Mouse (Mus musculus) small intestine, adult 2 months (tissue): Measurements from ENCODE around the gene Krt77. TPM values are rescaled to one million over a fixed set of nuclear protein-coding genes. Genes with fewer than 3 reads are reported as not detected.

Source experiments
- H3K27ac ChIP-seq: fragments of 200-500 bp; 2 replicates; pipeline ENCODE4 v1.5.1; 2012; ENCODE audit warnings: low read depth, low read length, control low read depth, inconsistent platforms; ENCODE audit not compliant: insufficient read depth
- H3K27me3 ChIP-seq: fragments of 200-500 bp; 2 replicates; pipeline ENCODE4 v1.6.1; 2012; ENCODE audit warnings: mild to moderate bottlenecking, moderate library complexity, low read length, inconsistent platforms; ENCODE audit not compliant: control insufficient read depth, insufficient read depth
- H3K36me3 ChIP-seq: fragments of 200-500 bp; 2 replicates; pipeline ENCODE4 v1.6.1; 2012; ENCODE audit warnings: mild to moderate bottlenecking, low read length, control low read depth, inconsistent platforms; ENCODE audit not compliant: control insufficient read depth, insufficient read depth
- H3K4me1 ChIP-seq: fragments of 200-500 bp; 2 replicates; pipeline ENCODE4 v1.6.1; 2012; ENCODE audit warnings: low read length, inconsistent platforms, mixed read lengths; ENCODE audit not compliant: control insufficient read depth, insufficient read depth, insufficient read length
- H3K4me3 ChIP-seq: fragments of 200-500 bp; 2 replicates; pipeline ENCODE4 v1.5.1; 2012; ENCODE audit warnings: low read depth, mild to moderate bottlenecking, control low read depth, inconsistent platforms, low read length, moderate library complexity
- CTCF ChIP-seq: fragments of 200-500 bp; IDR thresholded peaks from 2 replicates; pipeline ENCODE4 v1.5.1; 2012; ENCODE audit warnings: low read depth, mild to moderate bottlenecking, control low read depth, inconsistent platforms, low read length, moderate library complexity, mixed read lengths; ENCODE audit not compliant: insufficient replicate concordance, insufficient read length; ENCODE audit errors: extremely low read depth
- POLR2A ChIP-seq: fragments of 200-500 bp; IDR thresholded peaks from 2 replicates; pipeline ENCODE4 v1.6.1; 2012; ENCODE audit warnings: low read depth, mild to moderate bottlenecking, control low read depth, inconsistent platforms, low read length, moderate library complexity
- WGBS: fragments of 180-500 bp; shearing (Covaris S2); methylation state at CpG from one replicate; pipeline ENCODE4 v1.1.7; 2018; 5-methylcytosine and 5-hydroxymethylcytosine counted together
- polyA plus RNA-seq: library from polyadenylated mRNA; depleted of rRNA; stranded (reverse); fragments of >200 nt; gene quantifications from 2 replicates; pipeline ENCODE4 v1.2.3, GENCODE M21; 2012; rRNA removed

The Krt77 gene
- polyA plus RNA-seq, 1 experiment = not detected

DNA sequence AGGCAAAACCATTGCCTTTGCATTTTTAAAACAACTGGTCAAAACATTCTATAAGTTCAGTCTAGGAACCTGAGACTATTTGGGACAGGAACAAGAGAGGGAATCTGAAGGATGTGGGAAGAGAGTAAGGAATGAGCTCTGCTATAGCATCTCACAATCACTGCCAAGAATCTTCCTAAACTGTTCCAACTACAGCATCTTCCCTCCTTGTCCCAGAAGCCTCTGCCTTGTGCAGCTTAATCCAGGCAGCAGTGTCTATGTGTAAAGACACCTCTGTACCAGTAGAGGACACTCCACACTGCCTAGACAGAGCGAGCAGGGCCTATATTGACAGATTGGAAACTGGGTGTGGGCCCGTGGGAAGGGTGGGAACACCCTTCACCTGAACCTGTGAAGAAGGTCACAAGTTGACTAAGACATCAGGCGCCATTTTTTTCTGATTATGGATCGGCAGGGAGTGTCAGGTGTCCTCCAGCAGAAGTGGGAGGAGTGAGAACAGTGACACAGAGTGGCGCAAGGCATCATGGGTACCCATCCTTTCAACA, 34.6 kb downstream of the Krt77 start:
- no peaks in the 10 kb centered on the region for H3K36me3 ChIP-seq
- no peak overlapping the region for H3K4me3 ChIP-seq
- H3K4me1 ChIP-seq = no peaks in the 10 kb centered on the region
- no peak for TF ChIP-seq POLR2A
- no peak for TF ChIP-seq CTCF
- 39% methylated on average over 5 of the region's 5 CpGs for WGBS
- no peak overlapping the region for H3K27ac ChIP-seq
- H3K27me3 ChIP-seq = 0 out of 2 replicates have a peak, but pooled peaks cover 3% of the 10 kb centered on the region

DNA sequence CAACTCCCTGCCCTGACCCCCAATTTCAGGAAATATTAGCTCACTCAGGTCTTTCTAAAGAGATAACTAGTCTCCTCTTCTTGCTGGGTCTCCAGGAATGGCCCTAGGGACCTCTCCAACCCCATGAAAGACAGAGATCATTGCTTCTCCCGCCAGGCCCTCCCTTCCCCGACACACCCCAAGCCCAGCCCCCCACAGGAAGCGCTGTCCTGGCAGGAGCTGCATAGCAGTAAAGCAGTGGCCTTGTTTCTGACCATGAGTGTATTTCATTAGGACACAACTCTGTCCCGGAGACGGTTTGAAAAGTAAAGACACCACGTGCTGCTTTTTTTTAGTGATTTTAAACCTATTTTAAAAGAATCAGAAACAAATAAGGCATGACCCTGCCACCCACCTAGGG, 36.4 kb downstream of the Krt77 start:
- no peak overlapping the region for H3K27ac ChIP-seq
- WGBS = 44% methylated on average over 6 of the region's 6 CpGs
- H3K4me1 ChIP-seq = no peaks in the 10 kb centered on the region
- H3K4me3 ChIP-seq = no peak overlapping the region
- no peaks in the 10 kb centered on the region for H3K36me3 ChIP-seq
- H3K27me3 ChIP-seq = 0 out of 2 replicates have a peak, but pooled peaks cover 3% of the 10 kb centered on the region
- TF ChIP-seq CTCF (no peak), POLR2A (no peak)

DNA sequence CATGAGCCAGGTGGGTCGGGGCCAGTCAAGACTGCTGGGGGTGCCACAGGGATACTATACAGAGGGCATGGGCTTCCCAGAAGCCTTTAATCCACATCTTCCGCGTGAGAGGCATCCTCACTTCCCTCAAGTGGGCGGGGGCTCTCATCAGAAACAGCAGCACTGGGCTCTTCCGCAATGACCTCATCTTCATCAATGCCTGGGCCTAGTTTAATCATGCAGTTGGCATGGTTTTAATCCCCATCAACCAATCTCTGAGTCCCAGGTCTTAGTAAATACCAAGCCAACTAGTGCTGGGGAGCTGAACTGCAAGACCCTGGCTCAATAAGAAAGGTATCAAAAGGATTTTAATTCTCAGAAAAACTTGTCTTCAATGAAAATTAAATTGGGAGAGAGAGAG, 40.1 kb downstream of the Krt77 start:
- H3K27ac ChIP-seq = no peak overlapping the region
- TF ChIP-seq POLR2A = no peak
- no peak for TF ChIP-seq CTCF
- no peaks in the 10 kb centered on the region for H3K36me3 ChIP-seq
- no peak overlapping the region for H3K4me3 ChIP-seq
- H3K27me3 ChIP-seq = no peaks in the 10 kb centered on the region
- no peaks in the 10 kb centered on the region for H3K4me1 ChIP-seq
- 57% methylated on average over 5 of the region's 5 CpGs for WGBS

DNA sequence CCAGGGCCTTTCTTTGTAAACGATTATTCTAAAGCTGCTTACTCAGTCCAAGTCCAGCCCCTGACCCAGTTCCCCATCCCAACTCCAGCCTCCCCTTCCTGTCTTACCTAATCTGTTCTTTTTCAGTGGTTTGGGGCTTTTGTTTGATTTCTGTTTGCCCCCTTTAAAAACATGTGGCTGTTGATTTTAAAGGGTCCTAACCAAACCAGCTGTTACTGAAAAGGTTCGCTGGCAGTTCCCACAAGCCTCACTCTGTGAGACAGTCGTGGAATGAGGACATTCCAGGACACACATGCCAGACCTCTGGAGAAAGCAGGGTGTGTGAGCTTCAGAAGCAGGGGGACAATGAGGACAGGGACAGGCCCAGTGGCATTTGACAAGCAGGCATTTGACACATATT, 47.7 kb downstream of the Krt77 start:
- no peak overlapping the region for H3K4me3 ChIP-seq
- no peak overlapping the region for H3K27ac ChIP-seq
- H3K36me3 ChIP-seq = no peaks in the 10 kb centered on the region
- TF ChIP-seq POLR2A (no peak), CTCF (no peak)
- 18% methylated on average over 3 of the region's 3 CpGs for WGBS
- no peaks in the 10 kb centered on the region for H3K27me3 ChIP-seq
- no peaks in the 10 kb centered on the region for H3K4me1 ChIP-seq

DNA sequence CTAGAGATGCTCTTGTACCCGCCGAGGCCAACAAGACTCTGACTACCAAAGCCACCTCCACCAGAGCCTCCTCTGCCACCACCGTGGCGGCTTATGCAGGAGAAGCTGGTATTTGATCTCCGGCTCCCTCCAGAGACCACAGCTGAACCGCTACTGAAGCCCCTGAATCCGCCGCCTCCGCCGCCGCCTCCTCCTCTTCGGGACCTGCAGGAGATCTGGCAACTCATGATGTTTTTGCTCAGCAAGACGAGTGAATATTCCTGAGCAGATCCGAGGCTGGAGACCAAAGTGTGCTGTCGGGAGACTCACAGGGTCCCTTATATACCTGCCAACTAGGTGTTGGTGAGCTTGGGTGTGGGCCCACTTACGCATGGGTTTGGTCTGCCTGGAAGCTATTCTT, 51.6 kb downstream of the Krt77 start, which contains the start of gene Krt2:
Gene Krt2, minus strand, starts transcription at position 295 of the 400 bp plus-strand sequence.
- no peaks in the 10 kb centered on the region for H3K27me3 ChIP-seq
- H3K36me3 ChIP-seq = no peaks in the 10 kb centered on the region
- no peak for TF ChIP-seq POLR2A
- no peak for TF ChIP-seq CTCF
- no peak within 1 kb of the TSS for H3K27ac ChIP-seq
- H3K4me3 ChIP-seq = no peak within 1 kb of the TSS
- H3K4me1 ChIP-seq = no peaks in the 10 kb centered on the region
- 66% methylated on average over 16 of the region's 16 CpGs for WGBS

Other genes starting within 250 kb of the Krt77 start
- gene Gm5414, start 241.5 kb downstream of the Krt77 start, polyA plus RNA-seq = not detected in 2 replicates
- not detected in 2 replicates for gene Gm5478, start 222.3 kb downstream of the Krt77 start, polyA plus RNA-seq
- 0.08 TPM in 1 of 2 replicates, not detected in the other for gene Krt6b, start 189.4 kb downstream of the Krt77 start, polyA plus RNA-seq
- not detected in 2 replicates for gene Krt6a, start 175.4 kb downstream of the Krt77 start, polyA plus RNA-seq
- gene Krt5, start 156.8 kb downstream of the Krt77 start, polyA plus RNA-seq = 0.15 and 0.43 TPM in 2 replicates
- not detected in 2 replicates for gene Krt71, start 126.6 kb downstream of the Krt77 start, polyA plus RNA-seq
- not detected in 2 replicates for gene Krt72, start 83.2 kb downstream of the Krt77 start, polyA plus RNA-seq
- not detected in 2 replicates for gene Krt73, start 67.4 kb downstream of the Krt77 start, polyA plus RNA-seq
- gene Krt2, start 51.5 kb downstream of the Krt77 start, polyA plus RNA-seq = not detected in 2 replicates
- 0.09 TPM in 1 of 2 replicates, not detected in the other for gene Krt1, start 18.9 kb downstream of the Krt77 start, polyA plus RNA-seq
- gene Krt76, start 23.2 kb upstream of the Krt77 start, polyA plus RNA-seq = not detected in 2 replicates
- 0.09 and 0.10 TPM in 2 replicates for gene Krt4, start 55.0 kb upstream of the Krt77 start, polyA plus RNA-seq
- 0.22 and 0.76 TPM in 2 replicates for gene Krt79, start 70.6 kb upstream of the Krt77 start, polyA plus RNA-seq
- 0.18 and 0.23 TPM in 2 replicates for gene Krt78, start 84.6 kb upstream of the Krt77 start, polyA plus RNA-seq
- gene Krt8, start 134.8 kb upstream of the Krt77 start, polyA plus RNA-seq = 1,332 and 3,924 TPM in 2 replicates
- gene Krt18, start 158.5 kb upstream of the Krt77 start, polyA plus RNA-seq = 141 and 200 TPM in 2 replicates
- gene Eif4b, start 204.1 kb upstream of the Krt77 start, polyA plus RNA-seq = 22.7 and 54.7 TPM in 2 replicates
- gene Tns2, start 230.7 kb upstream of the Krt77 start, polyA plus RNA-seq = 26.4 and 42.5 TPM in 2 replicates